Mouse (Mus musculus) gastrocnemius, postnatal 4 days (tissue): ENCODE results near the gene Rsg1. TPM values are rescaled to one million over a fixed set of nuclear protein-coding genes. Genes with fewer than 3 reads are reported as not detected.

Experiments used
- DNase-seq, 2 experiments: peaks; one replicate each; pipeline ENCODE4 v3.0.0; 2021 to 2022; ENCODE audit warnings: low spot score in 2 of 2, mixed read lengths in 2 of 2
- total RNA-seq, 2 experiments: library from RNA; stranded (reverse); gene quantifications; 2 replicates each; pipeline ENCODE4 v1.2.3; 2021

Rsg1 gene
- total RNA-seq, 2 experiments from 2014 or later: 1.1 to 1.3 TPM

- DNase-seq: no peak
Measured at GRCm38 (mm10) chr4:141211646-141212045, 2.1 kb upstream of the Rsg1 start.

DNA sequence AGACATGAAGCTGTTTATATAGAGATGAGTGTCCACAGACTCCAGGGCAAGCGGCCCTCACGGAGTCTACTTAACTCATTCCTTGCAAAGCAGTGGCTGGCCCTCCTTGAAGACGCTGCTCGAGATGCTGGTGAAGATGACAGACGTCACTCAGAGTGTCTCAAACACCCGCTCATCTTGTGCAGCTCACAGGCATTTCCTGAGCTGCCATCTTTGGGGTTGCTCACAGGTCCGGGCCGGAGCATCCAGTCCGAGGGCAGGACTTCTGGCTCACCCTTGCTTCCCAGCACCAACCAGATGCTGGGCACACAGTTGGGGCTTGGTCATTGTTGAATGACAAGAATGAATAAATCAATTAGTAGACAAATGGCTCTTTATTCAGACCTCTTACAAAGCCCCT is 864 bp upstream of the Rsg1 start:
- no peak for DNase-seq

DNA sequence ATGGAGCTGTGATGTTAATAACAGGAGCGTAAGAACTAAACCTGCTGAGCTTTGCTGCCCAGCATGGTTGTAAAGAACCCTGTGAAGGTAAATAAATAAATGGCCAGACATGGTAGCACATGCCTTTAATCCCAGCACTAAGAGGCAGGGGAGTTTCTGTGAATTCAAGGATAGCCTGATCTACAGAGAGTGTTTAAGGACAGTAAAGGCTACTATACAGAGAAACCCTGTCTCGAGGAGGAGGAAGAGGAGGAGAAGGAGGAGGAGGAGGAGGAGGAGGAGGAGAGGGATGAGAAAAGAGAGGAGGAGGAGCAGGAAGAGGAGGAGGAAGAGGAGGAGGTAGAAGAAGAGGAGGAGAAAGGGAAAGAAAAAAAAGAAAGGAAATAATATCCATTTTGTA is 414 bp upstream of the Rsg1 start:
- DNase-seq: no peak

- DNase-seq: peak in 1 of 2 experiments; percentile 21
Measured at GRCm38 (mm10) chr4:141214337-141214851, 638 bp downstream of the Rsg1 start.

DNA sequence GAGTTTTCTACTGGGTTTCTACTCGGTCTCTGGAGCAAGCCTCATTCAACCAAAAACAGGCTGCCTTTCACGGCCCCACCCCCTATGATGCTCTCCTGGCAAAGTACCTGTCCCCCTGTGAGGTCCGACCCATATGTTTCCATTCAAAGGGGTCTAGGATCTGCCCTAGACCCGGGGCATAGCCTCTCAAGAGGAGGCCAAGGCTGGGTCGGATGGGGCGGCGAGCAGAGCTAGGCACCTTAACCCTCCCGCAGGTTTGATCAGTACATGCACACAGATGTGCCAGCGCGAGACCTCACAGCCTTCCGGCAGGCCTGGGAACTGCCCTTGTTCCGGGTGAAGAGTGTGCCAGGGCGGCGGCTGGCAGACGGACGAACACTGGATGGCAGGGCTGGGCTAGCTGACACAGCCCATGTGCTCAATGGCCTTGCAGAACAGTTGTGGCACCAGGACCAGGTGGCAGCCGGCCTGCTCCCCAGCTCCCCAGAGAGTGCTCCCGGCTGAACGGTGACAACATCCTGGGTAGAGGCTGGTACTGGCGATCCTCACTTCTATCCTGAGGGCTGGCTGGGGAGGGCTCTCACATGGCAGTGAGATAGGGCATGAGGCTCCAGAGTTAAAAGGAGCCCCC is 5.9 kb downstream of the Rsg1 start:
- DNase-seq: no peak

GRCm38 (mm10) chr4:141221848-141222247 is 8.1 kb downstream of the Rsg1 start:
- DNase-seq: no peak

DNA sequence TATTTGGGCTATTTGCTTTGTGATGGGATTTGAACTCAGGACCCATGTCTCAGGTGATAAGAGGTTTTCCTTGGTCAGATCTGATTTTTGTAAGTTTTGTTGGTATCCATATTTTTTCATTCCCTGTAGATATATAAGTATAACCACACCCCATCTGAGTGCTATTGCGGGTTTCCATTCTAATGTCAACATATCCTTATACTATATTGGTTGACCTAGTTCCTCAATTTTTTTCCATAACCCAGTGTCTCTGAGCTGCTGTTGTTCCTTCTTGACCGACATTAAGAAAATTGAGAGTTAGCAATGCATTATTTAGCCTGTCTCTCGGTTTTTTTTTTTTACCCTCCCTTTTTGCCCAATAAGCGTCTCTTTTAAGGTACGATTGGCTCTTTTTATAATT is 9.0 kb downstream of the Rsg1 start:
- DNase-seq: no peak

- DNase-seq: no peak
Measured at GRCm38 (mm10) chr4:141228687-141229086, 14.9 kb downstream of the Rsg1 start.

DNA sequence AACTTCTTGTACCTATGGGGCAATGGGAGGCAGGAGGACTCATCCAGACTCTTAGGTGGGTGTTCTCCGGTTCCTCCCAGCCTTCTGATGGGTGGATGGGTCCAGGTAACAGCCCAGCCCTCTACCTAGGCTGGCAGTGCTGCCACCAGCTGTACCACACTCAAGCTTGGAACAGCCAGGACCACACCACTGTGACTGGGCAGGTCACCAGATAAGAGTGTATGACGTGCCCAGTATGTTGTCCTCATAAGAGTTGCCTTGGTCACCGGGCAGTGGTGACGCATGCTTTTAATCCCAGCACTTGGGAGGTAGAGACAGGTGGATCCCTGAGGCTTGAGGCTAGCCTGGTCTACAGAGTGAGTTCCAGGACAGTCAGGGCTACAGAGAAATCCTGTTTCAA is 19.4 kb downstream of the Rsg1 start:
- DNase-seq: no peak

DNA sequence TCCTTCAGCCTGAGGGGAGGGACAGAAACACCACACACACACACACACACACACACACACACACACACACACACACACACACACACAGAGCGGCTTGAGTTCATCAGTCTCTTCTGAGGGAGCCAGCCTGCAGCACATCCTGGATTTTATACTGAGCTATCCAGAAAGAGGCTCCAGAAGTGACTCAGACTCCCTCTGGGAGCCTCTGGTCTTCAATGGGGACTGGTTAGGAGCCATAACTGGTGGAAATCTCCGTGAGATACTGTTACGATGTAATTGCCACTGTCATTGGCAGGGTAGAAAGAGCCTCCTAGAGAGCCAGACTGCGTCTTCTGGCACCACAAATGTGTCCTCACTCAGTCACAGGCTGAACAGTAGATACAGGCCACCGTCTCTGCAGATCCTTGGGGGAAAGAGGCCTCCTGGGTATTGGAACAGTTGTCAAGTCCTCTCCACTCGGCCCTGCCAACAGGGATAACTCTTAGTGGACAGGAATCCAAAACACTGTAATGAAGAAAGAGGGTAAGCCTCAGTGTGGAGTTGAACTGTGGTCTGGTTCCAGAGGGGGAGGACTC is 21.9 kb downstream of the Rsg1 start:
- DNase-seq: no peak

- DNase-seq: peak in 1 of 2 experiments; percentile 37
Measured at GRCm38 (mm10) chr4:141236856-141237255, 23.1 kb downstream of the Rsg1 start.

- no peak for DNase-seq
Measured at GRCm38 (mm10) chr4:141238492-141239387, 25.0 kb downstream of the Rsg1 start.

DNA sequence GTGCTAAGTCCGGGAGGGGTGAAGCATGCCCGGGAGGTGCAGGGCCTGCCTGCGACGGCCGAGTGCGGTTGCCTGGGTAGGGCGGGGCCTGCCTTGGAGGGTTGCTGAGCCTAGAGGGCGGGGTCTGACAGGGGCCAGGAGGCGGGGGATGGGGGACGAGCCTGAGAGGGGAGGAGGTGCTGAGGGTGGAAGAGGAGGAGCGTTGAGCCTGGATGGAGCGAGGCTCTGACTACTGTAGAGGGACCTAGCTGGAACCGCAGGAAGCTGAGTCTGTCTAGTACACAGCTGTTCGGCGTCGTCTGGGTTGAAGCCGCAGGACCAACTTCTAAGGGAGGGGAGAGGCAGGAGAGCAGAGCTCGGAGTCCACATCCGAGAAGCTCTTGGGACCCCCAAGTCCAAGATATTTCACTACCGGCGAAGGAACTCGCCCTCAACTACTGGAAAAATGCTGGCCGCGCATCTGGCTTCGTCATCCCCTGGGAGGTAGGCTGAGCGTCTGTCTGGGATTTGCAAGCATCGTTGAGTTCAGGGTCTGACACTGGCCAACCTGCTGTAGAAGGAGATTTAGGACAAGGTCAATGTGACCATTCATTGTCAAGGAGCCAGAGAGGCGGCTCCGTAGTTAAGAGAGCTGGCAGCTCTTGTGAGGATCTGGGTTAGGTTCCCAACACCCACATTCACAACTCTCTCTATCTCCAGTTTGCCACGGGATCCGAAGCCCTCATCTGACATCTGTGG is 25.8 kb downstream of the Rsg1 start, which contains the start of gene Arhgef19:
Gene Arhgef19, plus strand, starts transcription at position 112 of the 738 bp plus-strand sequence.
- peak; percentile 72 to 87 for DNase-seq

- DNase-seq: no peak
Measured at GRCm38 (mm10) chr4:141240617-141241016, 26.9 kb downstream of the Rsg1 start.

DNA sequence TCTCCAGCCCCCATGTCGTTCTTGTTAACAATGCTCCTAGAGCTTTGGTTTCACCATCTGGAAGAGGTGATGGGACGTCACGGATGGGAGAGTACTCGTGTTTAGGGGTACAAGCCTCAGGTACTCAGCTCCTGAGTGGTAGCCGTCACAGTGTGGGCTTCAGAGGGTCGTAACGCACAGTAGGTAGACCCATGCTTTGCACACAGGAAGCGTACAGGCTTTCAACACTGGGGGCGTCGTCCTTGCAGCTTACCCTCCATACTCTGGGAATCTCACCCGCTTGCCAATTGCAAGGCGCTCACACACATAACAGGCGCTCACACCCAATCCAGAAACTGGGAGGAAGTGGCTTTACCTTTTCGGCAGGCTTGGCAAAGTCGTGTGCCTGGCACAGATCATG is 28.1 kb downstream of the Rsg1 start:
- DNase-seq: no peak

DNA sequence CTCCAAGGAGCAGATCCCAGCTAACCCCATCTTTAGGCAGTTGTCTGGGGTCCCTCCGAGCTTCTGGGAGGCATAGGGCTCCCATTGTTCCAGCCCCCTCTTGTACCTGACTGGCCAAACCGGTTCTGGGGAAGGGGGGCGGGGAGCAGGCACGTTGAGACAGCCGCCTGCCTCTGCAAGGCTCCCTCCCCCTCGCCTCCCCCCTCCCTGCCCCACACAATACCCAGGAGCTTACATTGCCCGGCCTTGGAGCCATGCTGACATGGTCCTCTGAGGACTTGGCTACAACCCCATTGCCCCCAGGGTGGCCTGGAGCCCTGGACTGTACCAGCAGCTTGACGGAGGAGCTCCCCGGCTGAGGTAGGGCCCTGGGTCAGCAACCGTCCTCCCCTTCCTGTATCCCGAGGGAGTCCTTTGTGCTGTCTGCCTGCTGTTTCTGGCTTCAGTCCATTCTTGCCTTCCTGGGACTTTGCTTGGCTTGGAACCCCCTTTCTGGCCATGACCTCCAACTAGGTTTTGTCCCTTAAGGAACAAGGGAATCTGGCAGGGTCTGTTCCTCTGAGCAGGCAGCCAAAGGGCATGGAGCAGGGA is 29.0 kb downstream of the Rsg1 start:
- DNase-seq: no peak

GRCm38 (mm10) chr4:141243636-141244035 is 29.9 kb downstream of the Rsg1 start:
- no peak for DNase-seq

DNA sequence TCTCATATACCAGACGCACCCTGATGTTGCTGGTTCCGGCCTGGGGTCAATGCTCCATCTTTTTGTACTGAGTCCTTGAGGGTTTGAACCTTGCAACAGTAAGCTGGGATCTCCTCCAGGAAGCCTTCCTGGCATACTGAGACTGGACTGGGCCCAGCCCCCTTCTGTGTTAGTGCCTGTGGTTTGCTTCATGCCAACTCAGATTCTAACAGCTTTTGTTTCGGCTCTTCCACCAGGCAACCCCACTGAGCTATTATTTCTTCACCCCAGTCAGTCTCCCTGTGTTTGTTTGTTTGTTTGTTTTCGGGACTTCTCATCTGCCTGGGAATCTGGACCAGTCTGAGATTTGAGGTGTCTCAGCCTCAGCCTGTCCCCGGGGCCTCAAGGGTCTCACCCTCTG is 30.6 kb downstream of the Rsg1 start:
- no peak for DNase-seq

DNA sequence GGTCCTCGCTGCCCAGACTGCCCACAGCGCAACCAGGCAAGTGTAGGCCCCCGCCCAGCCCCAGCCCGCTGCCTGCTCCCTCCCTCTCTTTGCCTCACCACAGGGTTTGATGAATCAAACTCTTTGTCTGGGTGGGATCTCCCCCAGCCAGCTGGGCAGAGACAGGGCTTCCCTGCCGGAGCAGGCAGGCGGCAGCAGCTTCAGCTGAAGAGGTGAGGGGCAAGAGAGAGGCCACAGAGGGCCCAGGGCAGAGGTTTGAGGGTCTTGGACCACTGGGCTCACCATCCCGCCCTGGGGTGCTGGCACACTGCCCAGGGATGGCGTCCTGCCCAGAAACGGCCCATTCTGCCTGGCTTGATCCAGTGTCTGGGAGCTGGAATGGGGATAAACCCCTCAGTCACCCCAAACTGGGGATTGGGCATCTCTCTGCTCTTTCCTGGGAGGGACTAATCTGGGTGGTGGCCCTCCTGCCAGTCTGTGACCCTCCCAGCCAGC is 31.2 kb downstream of the Rsg1 start:
- peak; percentile 61 to 62 for DNase-seq
